Mouse (Mus musculus) hindbrain, embryonic 12.5 days (tissue): ENCODE measurements around the gene Tmem150a. TPM values are rescaled to one million over a fixed set of nuclear protein-coding genes. Genes with fewer than 3 reads are reported as not detected.

Source experiments
- ATAC-seq: fragments of 200-750 bp; cut with Nextera tagmentation; 2 replicates; pipeline ENCODE4 v1.8.0; 2017; ENCODE audit warnings: moderate TSS enrichment; ENCODE audit not compliant: low FRiP score
- H3K27ac ChIP-seq: fragments of 300-500 bp; sonication (generic); 2 replicates; pipeline ENCODE4 v1.5.1; 2016; ENCODE audit warnings: mild to moderate bottlenecking
- H3K27me3 ChIP-seq: fragments of 300-500 bp; sonication (generic); 2 replicates; pipeline ENCODE4 v1.6.1; 2016; ENCODE audit warnings: mild to moderate bottlenecking
- H3K36me3 ChIP-seq: fragments of 300-500 bp; sonication (generic); 2 replicates; pipeline ENCODE4 v1.6.1; 2016; ENCODE audit warnings: mild to moderate bottlenecking
- H3K4me1 ChIP-seq: fragments of 300-500 bp; sonication (generic); 2 replicates; pipeline ENCODE4 v1.6.1; 2016
- H3K4me2 ChIP-seq: fragments of 300-500 bp; sonication (generic); replicated peaks from 2 replicates; pipeline ENCODE4 v1.6.1; 2016; ENCODE audit warnings: mild to moderate bottlenecking
- H3K4me3 ChIP-seq: fragments of 300-500 bp; sonication (generic); 2 replicates; pipeline ENCODE4 v1.5.1; 2016; ENCODE audit warnings: mild to moderate bottlenecking
- H3K9ac ChIP-seq: fragments of 300-500 bp; sonication (generic); 2 replicates; pipeline ENCODE4 v1.6.1; 2016; ENCODE audit warnings: mild to moderate bottlenecking, moderate library complexity
- H3K9me3 ChIP-seq: fragments of 300-500 bp; sonication (generic); replicated peaks from 2 replicates; pipeline ENCODE4 v1.6.1; 2016; ENCODE audit warnings: mild to moderate bottlenecking
- WGBS: fragments of 180-500 bp; shearing (Covaris S2); methylation state at CpG from one replicate; pipeline ENCODE4 v1.1.7; 2016; 5-methylcytosine and 5-hydroxymethylcytosine counted together
- polyA plus RNA-seq: library from polyadenylated mRNA; unstranded; fragments of >200 nt; fragmentation: Nextera tagmentation; extraction: Ambion mirVana; gene quantifications from 2 replicates; pipeline ENCODE4 v1.2.1, GENCODE M21; 2016

Tmem150a gene
- 8.5 and 10.0 TPM in 2 replicates for polyA plus RNA-seq

DNA sequence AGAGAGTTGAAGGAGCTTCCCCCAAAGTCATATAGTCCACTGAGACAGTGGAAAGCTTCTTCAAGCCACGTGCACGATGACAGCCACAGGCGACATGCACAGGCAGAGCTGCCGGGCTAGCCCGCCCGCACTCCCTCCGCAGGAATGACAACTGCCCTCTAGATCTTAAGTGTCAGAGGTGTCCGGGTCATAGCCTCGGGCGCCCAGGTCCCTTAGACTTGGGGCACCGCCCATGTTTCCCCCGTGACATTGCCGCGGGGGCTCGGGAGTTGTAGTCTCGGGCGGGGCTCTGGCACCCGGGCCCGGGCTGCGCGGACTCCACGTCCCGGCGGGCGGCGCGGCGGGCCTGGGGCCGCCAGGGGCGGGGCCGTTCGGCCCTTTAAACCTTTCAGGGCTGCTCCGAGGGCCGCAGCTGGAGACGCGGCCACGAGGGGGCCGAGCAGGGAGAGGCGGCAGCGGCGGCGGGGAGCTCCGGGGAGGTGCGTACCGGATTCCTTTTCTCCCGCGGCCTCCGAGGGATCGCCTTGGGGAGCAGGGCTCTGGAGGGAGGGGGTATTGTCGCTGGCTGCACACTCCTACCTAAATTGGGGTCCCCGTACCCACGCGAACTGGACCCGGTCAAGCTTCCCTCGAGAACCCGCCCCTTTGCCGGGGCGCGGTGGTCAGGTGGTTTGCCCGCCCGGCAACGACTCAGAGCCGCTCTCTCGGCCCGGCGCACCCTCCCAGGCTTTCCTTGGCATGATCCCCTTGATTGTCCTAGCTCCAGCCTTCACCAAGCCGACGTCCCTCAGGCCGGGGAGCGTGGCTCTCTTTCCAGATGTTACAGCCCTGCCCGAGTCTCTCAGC is at the start of gene Tmem150a:
Gene Tmem150a (plus strand): TSS at position 382 of the 846 bp plus-strand sequence.
- H3K9ac ChIP-seq, result peak within 1 kb of the TSS; percentile 78
- H3K9me3 ChIP-seq, result no peaks in the 10 kb centered on the region
- peak within 1 kb of the TSS; percentile 59 for H3K4me3 ChIP-seq
- WGBS, result under 1% methylated on average over 71 of the region's 71 CpGs
- H3K4me1 ChIP-seq, result peaks cover 20% of the 10 kb centered on the region
- H3K36me3 ChIP-seq, result peaks cover 30% of the 10 kb centered on the region
- H3K4me2 ChIP-seq, result peak within 1 kb of the TSS; percentile 97
- H3K27me3 ChIP-seq, result no peaks in the 10 kb centered on the region; the same call in 1 of the 2 replicates
- peak within 1 kb of the TSS; percentile 23; the same call in 1 of the 2 replicates for H3K27ac ChIP-seq
- peak; percentile 87 for ATAC-seq

DNA sequence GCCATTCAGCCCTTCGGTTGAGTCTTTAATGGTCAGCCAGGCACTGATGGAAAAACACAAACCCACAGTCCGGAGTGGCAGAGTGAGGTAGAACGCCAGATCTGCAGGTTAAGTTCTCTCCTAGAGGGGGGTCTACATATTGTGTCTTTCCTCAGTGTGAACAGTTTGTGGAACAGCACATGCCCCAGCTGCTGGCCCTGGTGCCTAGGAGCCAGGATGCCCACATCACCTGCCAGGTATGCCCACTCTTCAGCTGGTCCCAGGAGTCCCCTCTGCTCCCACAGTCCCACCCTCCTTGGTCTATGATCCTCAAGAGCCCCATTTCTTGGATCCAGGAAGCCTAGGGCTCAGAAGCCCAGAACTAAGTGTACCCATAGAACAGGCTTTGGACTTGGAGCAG is 43.0 kb upstream of the Tmem150a start:
- no peak overlapping the region for H3K27ac ChIP-seq
- peaks cover 31% of the 10 kb centered on the region for H3K36me3 ChIP-seq
- H3K4me1 ChIP-seq, result no peaks in the 10 kb centered on the region
- H3K9me3 ChIP-seq, result no peaks in the 10 kb centered on the region
- no peak overlapping the region for H3K4me2 ChIP-seq
- no peak overlapping the region for H3K4me3 ChIP-seq
- H3K27me3 ChIP-seq, result no peaks in the 10 kb centered on the region
- H3K9ac ChIP-seq, result no peak overlapping the region
- 91% methylated on average over 3 of the region's 3 CpGs for WGBS
- ATAC-seq, result no peak

DNA sequence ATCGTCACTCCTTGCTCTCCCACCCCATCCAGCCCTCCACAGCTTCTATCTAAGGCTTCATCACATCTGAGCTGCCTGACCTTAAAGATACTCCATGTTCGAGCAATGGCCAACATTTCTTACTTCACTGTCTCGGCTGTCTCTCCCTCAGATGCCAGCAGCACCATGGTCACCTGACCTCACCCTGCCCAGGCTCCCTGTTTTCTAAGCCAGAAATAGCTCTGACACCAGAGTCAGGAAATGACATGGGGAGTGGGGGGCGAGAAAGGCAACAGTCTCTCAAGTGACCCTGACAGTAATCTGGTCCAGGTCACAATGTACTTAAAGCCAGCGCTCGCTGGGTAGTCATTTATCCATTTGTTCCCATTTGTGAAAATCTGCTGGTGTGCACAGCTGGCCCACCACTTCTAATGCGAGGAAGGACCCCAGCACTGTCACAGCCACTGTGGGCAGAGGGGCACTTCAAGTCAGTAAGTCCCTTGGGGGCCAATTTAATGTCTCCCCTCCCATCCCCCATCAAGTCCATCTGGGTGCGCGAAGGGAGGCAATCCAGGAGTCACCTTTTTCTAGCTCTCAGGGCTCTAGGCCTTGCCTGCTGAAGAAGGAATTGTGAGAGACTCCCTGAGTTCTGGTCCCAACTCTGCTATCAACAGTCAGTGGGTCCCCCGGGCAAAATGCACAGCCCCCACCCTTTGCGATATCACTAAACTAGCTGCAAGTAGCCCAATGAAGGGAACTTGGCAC is 42.0 kb upstream of the Tmem150a start:
- Histone ChIP-seq H3K9me3 (no peaks in the 10 kb centered on the region), H3K36me3 (peaks cover 41% of the 10 kb centered on the region), H3K9ac (no peak overlapping the region), H3K27ac (no peak overlapping the region), H3K4me2 (no peak overlapping the region), H3K27me3 (no peaks in the 10 kb centered on the region), H3K4me3 (no peak overlapping the region), H3K4me1 (no peaks in the 10 kb centered on the region)
- no peak for ATAC-seq
- WGBS, result 82% methylated on average over 11 of the region's 11 CpGs

GRCm38 (mm10) chr6:72315384-72315783 is 39.9 kb upstream of the Tmem150a start:
- peaks cover 62% of the 10 kb centered on the region for H3K36me3 ChIP-seq
- ATAC-seq, result no peak
- no peaks in the 10 kb centered on the region for H3K4me1 ChIP-seq
- H3K9ac ChIP-seq, result no peak overlapping the region
- no peaks in the 10 kb centered on the region for H3K9me3 ChIP-seq
- no peaks in the 10 kb centered on the region for H3K27me3 ChIP-seq
- no peak overlapping the region for H3K4me2 ChIP-seq
- H3K27ac ChIP-seq, result no peak overlapping the region
- H3K4me3 ChIP-seq, result no peak overlapping the region
- WGBS, result 84% methylated on average over 2 of the region's 2 CpGs

DNA sequence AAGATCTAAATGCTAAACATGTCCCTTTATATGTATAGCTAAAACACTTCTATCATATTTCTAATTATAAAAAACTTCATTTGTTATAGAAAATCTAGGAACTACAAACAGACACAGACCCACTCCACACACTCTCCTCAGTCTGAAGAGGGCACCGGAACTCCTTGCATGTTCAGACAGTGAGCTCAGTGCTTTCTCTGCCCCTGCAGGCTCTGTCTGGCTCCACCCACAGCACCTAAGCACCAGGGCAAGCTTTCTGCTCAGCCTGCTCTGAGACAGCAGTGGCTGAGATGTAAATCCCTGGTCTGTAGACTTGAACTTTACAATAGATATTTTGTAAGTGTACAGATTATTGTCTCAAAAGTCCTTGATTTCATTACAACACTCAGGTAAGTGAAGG is 39.2 kb upstream of the Tmem150a start:
- Histone ChIP-seq H3K36me3 (peaks cover 69% of the 10 kb centered on the region), H3K27me3 (no peaks in the 10 kb centered on the region), H3K27ac (no peak overlapping the region), H3K4me1 (no peaks in the 10 kb centered on the region), H3K9ac (no peak overlapping the region), H3K9me3 (no peaks in the 10 kb centered on the region), H3K4me3 (no peak overlapping the region), H3K4me2 (no peak overlapping the region)
- ATAC-seq, result no peak
- 85% methylated on average over 1 of the region's 1 CpGs for WGBS

DNA sequence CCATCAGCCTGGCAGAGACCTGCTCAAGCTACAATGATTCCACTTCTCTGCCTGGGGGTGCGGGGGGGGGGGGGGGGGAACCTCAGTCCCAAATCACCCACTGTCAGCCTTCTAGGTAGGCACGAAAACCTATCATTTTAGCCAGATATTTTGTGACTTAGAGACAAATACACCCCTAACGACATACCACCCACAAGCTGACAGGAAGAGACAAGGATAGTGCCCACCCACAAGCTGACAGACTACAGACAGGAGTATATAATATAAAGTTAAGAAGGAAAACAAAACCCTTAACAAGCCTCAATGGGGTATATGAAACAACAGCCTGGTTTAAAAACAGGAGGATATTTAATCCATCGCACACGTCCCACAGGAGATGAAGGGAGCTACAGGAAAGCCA is 36.8 kb upstream of the Tmem150a start:
- WGBS, result 86% methylated on average over 5 of the region's 5 CpGs
- Histone ChIP-seq H3K27me3 (no peaks in the 10 kb centered on the region), H3K4me1 (no peaks in the 10 kb centered on the region), H3K9me3 (no peaks in the 10 kb centered on the region), H3K27ac (no peak overlapping the region), H3K4me3 (no peak overlapping the region), H3K4me2 (no peak overlapping the region), H3K9ac (no peak overlapping the region), H3K36me3 (peaks cover 81% of the 10 kb centered on the region)
- ATAC-seq, result no peak

- H3K27ac ChIP-seq, result no peak overlapping the region
- H3K36me3 ChIP-seq, result peaks cover 85% of the 10 kb centered on the region
- no peak for ATAC-seq
Measured at GRCm38 (mm10) chr6:72319019-72319418, 36.2 kb upstream of the Tmem150a start.

GRCm38 (mm10) chr6:72322936-72323335 is 32.3 kb upstream of the Tmem150a start:
- no peak overlapping the region for H3K4me3 ChIP-seq
- no peak overlapping the region for H3K9ac ChIP-seq
- no peak for ATAC-seq
- WGBS, result 89% methylated on average over 3 of the region's 3 CpGs
- H3K4me2 ChIP-seq, result no peak overlapping the region
- H3K4me1 ChIP-seq, result no peaks in the 10 kb centered on the region
- peaks cover 94% of the 10 kb centered on the region for H3K36me3 ChIP-seq
- no peaks in the 10 kb centered on the region for H3K27me3 ChIP-seq
- no peaks in the 10 kb centered on the region for H3K9me3 ChIP-seq
- no peak overlapping the region for H3K27ac ChIP-seq

More at GRCm38 (mm10) chr6:72319019-72319418, 36.2 kb upstream of the Tmem150a start:
- Histone ChIP-seq H3K9me3 (no peaks in the 10 kb centered on the region), H3K4me3 (no peak overlapping the region), H3K27me3 (no peaks in the 10 kb centered on the region), H3K4me2 (no peak overlapping the region), H3K4me1 (no peaks in the 10 kb centered on the region), H3K9ac (no peak overlapping the region)
- WGBS, result 84% methylated on average over 11 of the region's 11 CpGs

DNA sequence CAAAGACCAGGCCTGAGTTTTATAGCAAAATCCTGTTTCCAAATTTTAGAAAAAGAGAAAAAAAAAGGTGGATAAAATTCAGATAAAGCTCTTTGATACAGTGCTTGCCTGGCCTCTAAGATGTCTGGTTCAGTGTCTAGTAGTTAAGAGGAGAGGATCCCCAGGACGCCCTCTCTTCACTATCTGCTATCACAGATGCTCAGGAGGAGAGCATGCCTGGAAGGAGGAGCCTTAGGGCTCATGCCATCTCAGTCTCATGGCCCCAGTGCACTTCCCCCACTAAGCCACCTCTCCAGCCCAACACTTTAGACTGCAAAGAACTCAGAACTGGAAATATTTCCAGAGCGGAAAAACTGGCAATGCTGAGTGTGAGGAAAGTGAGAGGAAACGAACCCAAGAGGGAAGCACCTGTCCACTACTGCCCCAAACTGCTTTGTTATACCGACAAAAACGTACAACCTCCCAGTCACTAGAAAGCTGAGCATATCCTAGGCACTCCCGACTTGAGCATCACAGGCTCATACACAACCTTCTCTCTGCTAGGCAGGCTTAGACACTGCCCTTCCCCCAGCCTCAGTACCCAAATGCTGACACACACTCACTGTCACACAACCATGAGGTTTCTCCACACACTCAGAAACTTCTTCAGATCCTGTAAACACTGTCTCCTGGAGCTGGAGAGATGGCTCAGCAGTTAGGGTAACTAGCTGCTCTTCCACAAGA is 31.3 kb upstream of the Tmem150a start:
- H3K27me3 ChIP-seq, result no peaks in the 10 kb centered on the region
- no peak for ATAC-seq
- WGBS, result 94% methylated on average over 6 of the region's 6 CpGs

GRCm38 (mm10) chr6:72326274-72326673 is 29.0 kb upstream of the Tmem150a start:
- H3K4me1 ChIP-seq, result no peaks in the 10 kb centered on the region
- no peaks in the 10 kb centered on the region for H3K9me3 ChIP-seq
- H3K4me2 ChIP-seq, result no peak overlapping the region
- ATAC-seq, result no peak
- no peak overlapping the region for H3K4me3 ChIP-seq
- H3K36me3 ChIP-seq, result peaks cover 90% of the 10 kb centered on the region
- H3K27ac ChIP-seq, result no peak overlapping the region
- H3K9ac ChIP-seq, result no peak overlapping the region
- H3K27me3 ChIP-seq, result no peaks in the 10 kb centered on the region
- 82% methylated on average over 6 of the region's 6 CpGs for WGBS

More for the DNA sequence above, 31.3 kb upstream of the Tmem150a start:
- H3K9ac ChIP-seq, result no peak overlapping the region
- no peak overlapping the region for H3K4me3 ChIP-seq
- peaks cover 94% of the 10 kb centered on the region for H3K36me3 ChIP-seq
- H3K9me3 ChIP-seq, result no peaks in the 10 kb centered on the region
- no peak overlapping the region for H3K27ac ChIP-seq
- no peak overlapping the region for H3K4me2 ChIP-seq
- H3K4me1 ChIP-seq, result no peaks in the 10 kb centered on the region

- no peaks in the 10 kb centered on the region for H3K9me3 ChIP-seq
- ATAC-seq, result no peak
- no peaks in the 10 kb centered on the region for H3K4me1 ChIP-seq
- H3K9ac ChIP-seq, result no peak overlapping the region
- no peaks in the 10 kb centered on the region for H3K27me3 ChIP-seq
- no peak overlapping the region for H3K4me2 ChIP-seq
- H3K4me3 ChIP-seq, result no peak overlapping the region
- 91% methylated on average over 5 of the region's 5 CpGs for WGBS
- peaks cover 84% of the 10 kb centered on the region for H3K36me3 ChIP-seq
- no peak overlapping the region for H3K27ac ChIP-seq
Measured at GRCm38 (mm10) chr6:72329019-72329418, 26.2 kb upstream of the Tmem150a start.

- no peaks in the 10 kb centered on the region for H3K9me3 ChIP-seq
- H3K9ac ChIP-seq, result no peak overlapping the region
- WGBS, result 93% methylated on average over 4 of the region's 4 CpGs
- no peak overlapping the region for H3K4me2 ChIP-seq
- H3K4me1 ChIP-seq, result no peaks in the 10 kb centered on the region
- H3K27me3 ChIP-seq, result no peaks in the 10 kb centered on the region
- no peak overlapping the region for H3K27ac ChIP-seq
- peaks cover 83% of the 10 kb centered on the region for H3K36me3 ChIP-seq
- no peak for ATAC-seq
- H3K4me3 ChIP-seq, result no peak overlapping the region
Measured at GRCm38 (mm10) chr6:72330133-72330532, 25.1 kb upstream of the Tmem150a start.
